Mouse (Mus musculus) brain, embryonic 14.5 days (tissue): ENCODE results near the gene Erc2.

Source experiments
- CTCF ChIP-seq: fragments of 200-500 bp; IDR thresholded peaks from 2 replicates; pipeline ENCODE4 v1.5.1; 2012; ENCODE audit warnings: inconsistent platforms, mild to moderate bottlenecking, moderate library complexity, borderline replicate concordance; ENCODE audit not compliant: insufficient read depth, insufficient read length; ENCODE audit errors: extremely low read depth
- POLR2A ChIP-seq: fragments of 200-500 bp; IDR thresholded peaks from 2 replicates; pipeline ENCODE4 v1.6.1; 2012; ENCODE audit warnings: mild to moderate bottlenecking, inconsistent platforms, borderline replicate concordance; ENCODE audit not compliant: poor library complexity, insufficient read depth, insufficient read length, severe bottlenecking; ENCODE audit errors: extremely low read depth

- no peak for TF ChIP-seq CTCF
- TF ChIP-seq POLR2A: no peak
Observed at GRCm38 (mm10) chr14:27630973-27631640, 8.9 kb downstream of the Erc2 start.
